Mouse (Mus musculus): ENCODE measurements at regions not wholly inside any gene's neighbourhood (a gene's known extent, or its start where the extent isn't known, plus 50 kb on each side); places are given as distances from the start of the nearest gene placed in this dataset.

- H3K27ac ChIP-seq, result no peak overlapping the region
- H3K4me1 ChIP-seq (replicated peaks), result peaks cover 11% of the 10 kb centered on the region; the same call in 1 of the 2 replicates
- no peaks in the 10 kb centered on the region for H3K9me3 ChIP-seq
- ATAC-seq (ENCODE audit: insufficient number of reproducible peaks, insufficient read depth, low FRiP score, low TSS enrichment, low read depth), result no peak
- no peak overlapping the region for H3K4me3 ChIP-seq (replicated peaks)
- no peak overlapping the region for H3K9ac ChIP-seq (replicated peaks)
- H3K27me3 ChIP-seq, result no peaks in the 10 kb centered on the region
- H3K4me2 ChIP-seq, result no peak overlapping the region
- H3K36me3 ChIP-seq, result no peaks in the 10 kb centered on the region
- WGBS, result 88% methylated on average over 5 of the region's 5 CpGs
Observed at GRCm38 (mm10) chr10:111099059-111099811, 65.3 kb upstream of the Osbpl8 start.

DNA sequence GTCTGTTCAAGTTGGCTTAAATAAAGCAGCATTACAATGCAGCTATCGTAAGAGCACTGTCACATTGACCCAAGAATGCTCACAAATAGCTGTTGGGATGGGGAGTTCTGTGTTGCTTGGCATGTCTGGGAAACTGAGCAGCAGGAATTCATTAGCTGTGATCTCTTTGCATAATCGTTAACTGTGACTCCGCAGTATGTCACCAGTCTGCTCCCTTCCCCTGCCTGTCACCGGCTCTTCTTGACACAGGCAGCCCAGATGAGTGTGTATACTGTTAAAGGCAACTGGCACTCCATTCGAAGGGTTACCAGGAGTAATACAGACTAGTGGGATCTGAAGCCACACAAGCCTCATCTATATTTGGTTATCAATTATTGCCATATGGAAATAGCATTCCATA is 67.3 kb upstream of the Osbpl8 start:
- ATAC-seq (ENCODE audit: insufficient number of reproducible peaks, insufficient read depth, low FRiP score, low TSS enrichment, low read depth), result no peak
- WGBS, result 50% methylated on average over 5 of the region's 5 CpGs
- H3K9ac ChIP-seq (replicated peaks), result no peak overlapping the region
- H3K27ac ChIP-seq, result no peak overlapping the region
- no peak overlapping the region for H3K4me3 ChIP-seq (replicated peaks)
- H3K27me3 ChIP-seq, result no peaks in the 10 kb centered on the region
- H3K4me2 ChIP-seq, result no peak overlapping the region
- H3K36me3 ChIP-seq, result no peaks in the 10 kb centered on the region
- peaks cover 8% of the 10 kb centered on the region; the same call in 1 of the 2 replicates for H3K4me1 ChIP-seq (replicated peaks)
- H3K9me3 ChIP-seq, result no peaks in the 10 kb centered on the region

DNA sequence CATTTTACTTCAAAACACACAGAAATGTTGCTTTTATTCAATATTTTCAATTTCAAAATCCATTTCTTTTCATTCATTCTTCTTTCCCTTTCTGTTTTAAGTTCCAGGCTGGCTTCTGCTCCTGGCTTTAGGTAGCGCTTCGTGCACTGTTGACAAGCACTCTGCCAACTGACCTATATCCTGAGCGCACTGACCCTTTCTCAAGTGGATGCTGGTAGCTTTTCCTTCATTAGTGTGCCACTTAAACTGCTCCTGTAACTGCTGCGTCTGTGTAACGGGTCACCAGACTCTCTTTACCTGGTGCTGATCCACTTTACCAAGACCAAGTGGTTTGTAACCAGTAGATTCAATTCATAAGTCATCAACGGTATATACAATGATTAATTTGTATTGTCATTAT is 67.7 kb upstream of the Osbpl8 start:
- H3K4me2 ChIP-seq, result no peak overlapping the region
- H3K9me3 ChIP-seq, result no peaks in the 10 kb centered on the region
- H3K4me3 ChIP-seq (replicated peaks), result no peak overlapping the region
- H3K27ac ChIP-seq, result no peak overlapping the region
- ATAC-seq (ENCODE audit: insufficient number of reproducible peaks, insufficient read depth, low FRiP score, low TSS enrichment, low read depth), result no peak
- H3K9ac ChIP-seq (replicated peaks), result no peak overlapping the region
- WGBS, result 79% methylated on average over 6 of the region's 6 CpGs
- H3K27me3 ChIP-seq, result no peaks in the 10 kb centered on the region
- peaks cover 7% of the 10 kb centered on the region; the same call in 1 of the 2 replicates for H3K4me1 ChIP-seq (replicated peaks)
- H3K36me3 ChIP-seq, result no peaks in the 10 kb centered on the region

- no peak overlapping the region for H3K9ac ChIP-seq (replicated peaks)
- no peak overlapping the region for H3K4me2 ChIP-seq
- 61% methylated on average over 9 of the region's 9 CpGs for WGBS
- H3K4me1 ChIP-seq (replicated peaks), result peaks cover 4% of the 10 kb centered on the region; the same call in 1 of the 2 replicates
- H3K36me3 ChIP-seq, result no peaks in the 10 kb centered on the region
- no peak for ATAC-seq (ENCODE audit: insufficient number of reproducible peaks, insufficient read depth, low FRiP score, low TSS enrichment, low read depth)
- no peaks in the 10 kb centered on the region for H3K27me3 ChIP-seq
- H3K9me3 ChIP-seq, result no peaks in the 10 kb centered on the region
- H3K4me3 ChIP-seq (replicated peaks), result no peak overlapping the region
- no peak overlapping the region for H3K27ac ChIP-seq
Observed at GRCm38 (mm10) chr10:111094405-111094804, 70.1 kb upstream of the Osbpl8 start.

GRCm38 (mm10) chr10:111089382-111089781 is 75.2 kb upstream of the Osbpl8 start:
- no peak for ATAC-seq (ENCODE audit: insufficient number of reproducible peaks, insufficient read depth, low FRiP score, low TSS enrichment, low read depth)
- 81% methylated on average over 5 of the region's 5 CpGs for WGBS
- no peaks in the 10 kb centered on the region for H3K27me3 ChIP-seq

GRCm38 (mm10) chr10:111085561-111085960 is 75.6 kb upstream of the Zdhhc17 start:
- no peaks in the 10 kb centered on the region for H3K9me3 ChIP-seq
- WGBS, result 78% methylated on average over 8 of the region's 8 CpGs
- no peak overlapping the region for H3K4me3 ChIP-seq (replicated peaks)
- ATAC-seq (ENCODE audit: insufficient number of reproducible peaks, insufficient read depth, low FRiP score, low TSS enrichment, low read depth), result no peak
- no peak overlapping the region for H3K27ac ChIP-seq
- no peak overlapping the region for H3K4me2 ChIP-seq
- H3K27me3 ChIP-seq, result no peaks in the 10 kb centered on the region
- no peaks in the 10 kb centered on the region for H3K4me1 ChIP-seq (replicated peaks)
- H3K36me3 ChIP-seq, result no peaks in the 10 kb centered on the region
- no peak overlapping the region for H3K9ac ChIP-seq (replicated peaks)

More at GRCm38 (mm10) chr10:111089382-111089781, 75.2 kb upstream of the Osbpl8 start:
- no peaks in the 10 kb centered on the region for H3K36me3 ChIP-seq
- H3K4me2 ChIP-seq, result no peak overlapping the region
- no peak overlapping the region for H3K9ac ChIP-seq (replicated peaks)
- H3K9me3 ChIP-seq, result no peaks in the 10 kb centered on the region
- H3K4me3 ChIP-seq (replicated peaks), result no peak overlapping the region
- no peaks in the 10 kb centered on the region; the same call in 1 of the 2 replicates for H3K4me1 ChIP-seq (replicated peaks)
- no peak overlapping the region for H3K27ac ChIP-seq

GRCm38 (mm10) chr10:111084267-111084780 is 74.4 kb upstream of the Zdhhc17 start:
- no peaks in the 10 kb centered on the region for H3K27me3 ChIP-seq
- H3K9ac ChIP-seq (replicated peaks), result no peak overlapping the region
- no peaks in the 10 kb centered on the region for H3K9me3 ChIP-seq
- H3K4me2 ChIP-seq, result no peak overlapping the region
- WGBS, result 27% methylated on average over 4 of the region's 4 CpGs
- no peak overlapping the region for H3K27ac ChIP-seq
- no peaks in the 10 kb centered on the region for H3K4me1 ChIP-seq (replicated peaks)
- no peak for ATAC-seq (ENCODE audit: insufficient number of reproducible peaks, insufficient read depth, low FRiP score, low TSS enrichment, low read depth)
- H3K4me3 ChIP-seq (replicated peaks), result no peak overlapping the region
- no peaks in the 10 kb centered on the region for H3K36me3 ChIP-seq

GRCm38 (mm10) chr10:111083861-111084260 is 73.9 kb upstream of the Zdhhc17 start:
- H3K9me3 ChIP-seq, result no peaks in the 10 kb centered on the region
- H3K4me3 ChIP-seq (replicated peaks), result no peak overlapping the region
- 56% methylated on average over 2 of the region's 2 CpGs for WGBS
- H3K9ac ChIP-seq (replicated peaks), result no peak overlapping the region
- no peaks in the 10 kb centered on the region for H3K4me1 ChIP-seq (replicated peaks)
- no peak overlapping the region for H3K4me2 ChIP-seq
- H3K36me3 ChIP-seq, result no peaks in the 10 kb centered on the region
- H3K27ac ChIP-seq, result no peak overlapping the region
- no peaks in the 10 kb centered on the region for H3K27me3 ChIP-seq
- no peak for ATAC-seq (ENCODE audit: insufficient number of reproducible peaks, insufficient read depth, low FRiP score, low TSS enrichment, low read depth)

- H3K36me3 ChIP-seq, result no peaks in the 10 kb centered on the region
- H3K9me3 ChIP-seq, result no peaks in the 10 kb centered on the region
- H3K27me3 ChIP-seq, result no peaks in the 10 kb centered on the region
- WGBS, result 25% methylated on average over 4 of the region's 4 CpGs
- H3K27ac ChIP-seq, result no peak overlapping the region
- no peak overlapping the region for H3K4me3 ChIP-seq (replicated peaks)
- no peak overlapping the region for H3K9ac ChIP-seq (replicated peaks)
- H3K4me1 ChIP-seq (replicated peaks), result no peaks in the 10 kb centered on the region
- no peak for ATAC-seq (ENCODE audit: insufficient number of reproducible peaks, insufficient read depth, low FRiP score, low TSS enrichment, low read depth)
- H3K4me2 ChIP-seq, result no peak overlapping the region
Observed at GRCm38 (mm10) chr10:111083338-111083737, 73.4 kb upstream of the Zdhhc17 start.

- ATAC-seq (ENCODE audit: insufficient number of reproducible peaks, insufficient read depth, low FRiP score, low TSS enrichment, low read depth), result no peak
Observed at GRCm38 (mm10) chr10:111080322-111080721, 70.4 kb upstream of the Zdhhc17 start.

GRCm38 (mm10) chr10:111079051-111079450 is 69.1 kb upstream of the Zdhhc17 start:
- Histone ChIP-seq H3K4me3 (replicated peaks) (no peak overlapping the region), H3K4me2 (no peak overlapping the region), H3K4me1 (replicated peaks) (no peaks in the 10 kb centered on the region), H3K27ac (no peak overlapping the region), H3K36me3 (no peaks in the 10 kb centered on the region), H3K9ac (replicated peaks) (no peak overlapping the region), H3K27me3 (no peaks in the 10 kb centered on the region), H3K9me3 (no peaks in the 10 kb centered on the region)
- ATAC-seq (ENCODE audit: insufficient number of reproducible peaks, insufficient read depth, low FRiP score, low TSS enrichment, low read depth), result no peak
- WGBS, result 85% methylated on average over 6 of the region's 6 CpGs

More at GRCm38 (mm10) chr10:111080322-111080721, 70.4 kb upstream of the Zdhhc17 start:
- Histone ChIP-seq H3K4me3 (replicated peaks) (no peak overlapping the region), H3K9ac (replicated peaks) (no peak overlapping the region), H3K9me3 (no peaks in the 10 kb centered on the region), H3K36me3 (no peaks in the 10 kb centered on the region), H3K4me1 (replicated peaks) (no peaks in the 10 kb centered on the region), H3K27me3 (no peaks in the 10 kb centered on the region), H3K4me2 (no peak overlapping the region), H3K27ac (no peak overlapping the region)
- WGBS, result 60% methylated on average over 10 of the region's 10 CpGs

DNA sequence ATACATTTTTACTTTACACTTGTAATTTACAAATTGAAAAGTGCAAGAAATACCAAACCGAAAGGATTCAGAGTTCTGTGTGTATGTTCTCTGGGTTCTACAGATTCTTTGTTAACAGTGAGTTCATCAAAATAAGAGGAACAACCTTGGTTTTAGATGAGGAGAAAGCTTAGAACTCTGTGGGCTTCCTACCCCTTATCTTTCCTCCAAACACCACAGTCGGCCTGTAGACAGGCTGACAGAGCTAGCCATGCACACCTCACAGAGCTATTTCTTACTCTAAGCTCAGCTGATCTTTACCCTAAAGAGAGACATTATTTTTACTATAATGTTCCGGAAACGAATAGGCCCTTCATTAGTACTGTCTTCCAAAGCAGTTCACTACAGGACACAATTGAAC is 67.7 kb upstream of the Zdhhc17 start:
- Histone ChIP-seq H3K4me3 (replicated peaks) (no peak overlapping the region), H3K4me2 (no peak overlapping the region), H3K36me3 (no peaks in the 10 kb centered on the region), H3K27ac (no peak overlapping the region), H3K9me3 (no peaks in the 10 kb centered on the region), H3K27me3 (no peaks in the 10 kb centered on the region), H3K9ac (replicated peaks) (no peak overlapping the region), H3K4me1 (replicated peaks) (peaks cover 6% of the 10 kb centered on the region; the same call in 1 of the 2 replicates)
- no peak for ATAC-seq (ENCODE audit: insufficient number of reproducible peaks, insufficient read depth, low FRiP score, low TSS enrichment, low read depth)
- WGBS, result 88% methylated on average over 4 of the region's 4 CpGs
